Mouse (Mus musculus) hindbrain, embryonic 11.5 days (tissue): ENCODE measurements around the gene Aplf. TPM values are rescaled to one million over a fixed set of nuclear protein-coding genes. Genes with fewer than 3 reads are reported as not detected.
"Not testable (repeated sequence)": the region's sequence is repeated elsewhere in the genome, so short reads cannot be mapped to it uniquely, and the experiment has no call there.

Experiments
- ATAC-seq: fragments of 200-750 bp; cut with Nextera tagmentation; 2 replicates; pipeline ENCODE4 v1.8.0; 2017; ENCODE audit warnings: mild to moderate bottlenecking, moderate TSS enrichment, moderate library complexity; ENCODE audit not compliant: low FRiP score
- DNase-seq: peaks from one replicate; pipeline ENCODE4 v3.0.0-alpha.2; 2015; ENCODE audit warnings: low spot score
- H3K27ac ChIP-seq: fragments of 300-500 bp; sonication (generic); 2 replicates; pipeline ENCODE4 v1.5.1; 2014; ENCODE audit warnings: mild to moderate bottlenecking, low read depth, low read length
- H3K27me3 ChIP-seq: fragments of 300-500 bp; sonication (generic); 2 replicates; pipeline ENCODE4 v1.6.1; 2014; ENCODE audit warnings: mild to moderate bottlenecking, low read length, moderate library complexity, mixed read lengths; ENCODE audit not compliant: control insufficient read depth, insufficient read depth
- H3K36me3 ChIP-seq: fragments of 300-500 bp; sonication (generic); 2 replicates; pipeline ENCODE4 v1.6.1; 2014; ENCODE audit warnings: mild to moderate bottlenecking, low read length, moderate library complexity, mixed read lengths; ENCODE audit not compliant: control insufficient read depth, insufficient read depth
- H3K4me1 ChIP-seq: fragments of 300-500 bp; sonication (generic); replicated peaks from 2 replicates; pipeline ENCODE4 v1.6.1; 2014; ENCODE audit warnings: low read length, mixed read lengths; ENCODE audit not compliant: control insufficient read depth, insufficient read depth
- H3K4me2 ChIP-seq: fragments of 300-500 bp; sonication (generic); replicated peaks from 2 replicates; pipeline ENCODE4 v1.6.1; 2014; ENCODE audit warnings: mild to moderate bottlenecking, low read depth, low read length
- H3K4me3 ChIP-seq: fragments of 300-500 bp; sonication (generic); 2 replicates; pipeline ENCODE4 v1.5.1; 2014; ENCODE audit warnings: low read depth, low read length
- H3K9ac ChIP-seq: fragments of 300-500 bp; sonication (generic); 2 replicates; pipeline ENCODE4 v1.6.1; 2014; ENCODE audit warnings: low read depth, low read length
- H3K9me3 ChIP-seq: fragments of 300-500 bp; sonication (generic); 2 replicates; pipeline ENCODE4 v1.6.1; 2016; ENCODE audit warnings: low read length; ENCODE audit not compliant: control insufficient read depth
- WGBS: fragments of 180-500 bp; shearing (Covaris S2); extraction: QIAGEN DNeasy Blood & Tissue Kit; methylation state at CpG from one replicate; pipeline ENCODE4 v1.1.7; 2014; 5-methylcytosine and 5-hydroxymethylcytosine counted together
- polyA plus RNA-seq: library from polyadenylated mRNA; unstranded; fragments of >200 nt; fragmentation: Nextera tagmentation; extraction: Ambion mirVana; gene quantifications from 2 replicates; pipeline ENCODE4 v1.2.1, GENCODE M21; 2014

Gene Aplf
- polyA plus RNA-seq, 1 experiment from 2014 or later, result 15.7 TPM

GRCm38 (mm10) chr6:87653478-87653877 lies 18.5 kb downstream of the Aplf start:
- Histone ChIP-seq H3K4me2 (no peak overlapping the region), H3K27ac (no peak overlapping the region), H3K27me3 (no peaks in the 10 kb centered on the region), H3K4me1 (no peaks in the 10 kb centered on the region), H3K4me3 (no peak overlapping the region), H3K9ac (no peak overlapping the region), H3K36me3 (no peaks in the 10 kb centered on the region), H3K9me3 (no peaks in the 10 kb centered on the region)
- DNase-seq (no peak), ATAC-seq (no peak)
- 80% methylated on average over 3 of the region's 3 CpGs for WGBS

GRCm38 (mm10) chr6:87652670-87653069 lies 19.3 kb downstream of the Aplf start:
- no peaks in the 10 kb centered on the region for H3K4me1 ChIP-seq
- H3K36me3 ChIP-seq, result no peaks in the 10 kb centered on the region
- ATAC-seq, result no peak
- no peak overlapping the region for H3K4me2 ChIP-seq
- H3K4me3 ChIP-seq, result no peak overlapping the region
- WGBS, result 90% methylated on average over 9 of the region's 9 CpGs
- no peak overlapping the region for H3K27ac ChIP-seq
- DNase-seq, result no peak
- no peaks in the 10 kb centered on the region for H3K27me3 ChIP-seq
- no peaks in the 10 kb centered on the region for H3K9me3 ChIP-seq
- no peak overlapping the region for H3K9ac ChIP-seq

- no peak for ATAC-seq
- H3K4me1 ChIP-seq, result no peaks in the 10 kb centered on the region
- no peak overlapping the region for H3K9ac ChIP-seq
- no peaks in the 10 kb centered on the region for H3K36me3 ChIP-seq
- H3K4me2 ChIP-seq, result no peak overlapping the region
- no peaks in the 10 kb centered on the region for H3K27me3 ChIP-seq
- no peak overlapping the region for H3K27ac ChIP-seq
- WGBS, result 95% methylated on average over 5 of the region's 5 CpGs
- DNase-seq, result no peak
- no peak overlapping the region for H3K4me3 ChIP-seq
- no peaks in the 10 kb centered on the region for H3K9me3 ChIP-seq
These were observed 20.2 kb downstream of the Aplf start for GRCm38 (mm10) chr6:87651787-87652186.

GRCm38 (mm10) chr6:87638134-87638660 lies 33.8 kb downstream of the Aplf start:
- Histone ChIP-seq H3K4me1 (no peaks in the 10 kb centered on the region), H3K9me3 (no peaks in the 10 kb centered on the region), H3K4me3 (no peak overlapping the region), H3K36me3 (no peaks in the 10 kb centered on the region), H3K4me2 (no peak overlapping the region), H3K27me3 (peaks cover 2% of the 10 kb centered on the region; the same call in 1 of the 2 replicates), H3K9ac (no peak overlapping the region), H3K27ac (no peak overlapping the region)
- DNase-seq, result no peak
- ATAC-seq, result no peak
- WGBS, result 73% methylated on average over 11 of the region's 11 CpGs

GRCm38 (mm10) chr6:87632176-87632575 lies 39.8 kb downstream of the Aplf start:
- Histone ChIP-seq H3K9ac (no peak overlapping the region), H3K9me3 (no peaks in the 10 kb centered on the region), H3K4me2 (no peak overlapping the region), H3K27me3 (no peaks in the 10 kb centered on the region), H3K4me3 (no peak overlapping the region), H3K27ac (no peak overlapping the region), H3K4me1 (no peaks in the 10 kb centered on the region), H3K36me3 (no peaks in the 10 kb centered on the region)
- 85% methylated on average over 4 of the region's 4 CpGs for WGBS
- DNase-seq (no peak), ATAC-seq (no peak)

GRCm38 (mm10) chr6:87628936-87629335 lies 43.1 kb downstream of the Aplf start:
- WGBS, result 91% methylated on average over 11 of the region's 15 CpGs
- H3K27me3 ChIP-seq, H3K4me3 ChIP-seq, H3K36me3 ChIP-seq, H3K27ac ChIP-seq, H3K4me1 ChIP-seq, DNase-seq, H3K9ac ChIP-seq, ATAC-seq, H3K4me2 ChIP-seq, H3K9me3 ChIP-seq: not testable (repeated sequence)

GRCm38 (mm10) chr6:87623151-87623550 lies 48.8 kb downstream of the Aplf start:
- WGBS, result 91% methylated on average over 3 of the region's 3 CpGs
- Histone ChIP-seq H3K4me1 (no peaks in the 10 kb centered on the region), H3K36me3 (no peaks in the 10 kb centered on the region), H3K4me2 (no peak overlapping the region), H3K9me3 (no peaks in the 10 kb centered on the region), H3K27me3 (no peaks in the 10 kb centered on the region), H3K27ac (no peak overlapping the region), H3K9ac (no peak overlapping the region), H3K4me3 (no peak overlapping the region)
- DNase-seq (no peak), ATAC-seq (no peak)

- DNase-seq (no peak), ATAC-seq (no peak)
- H3K4me3 ChIP-seq, result no peak overlapping the region
- H3K4me1 ChIP-seq, result no peaks in the 10 kb centered on the region
- H3K27me3 ChIP-seq, result no peaks in the 10 kb centered on the region
- no peak overlapping the region for H3K9ac ChIP-seq
- WGBS, result 83% methylated on average over 3 of the region's 3 CpGs
- no peaks in the 10 kb centered on the region for H3K9me3 ChIP-seq
- no peak overlapping the region for H3K4me2 ChIP-seq
- H3K36me3 ChIP-seq, result no peaks in the 10 kb centered on the region
- no peak overlapping the region for H3K27ac ChIP-seq
These were observed 50.7 kb downstream of the Aplf start for GRCm38 (mm10) chr6:87621281-87621680.

- ATAC-seq, result no peak
- Histone ChIP-seq H3K27ac (no peak overlapping the region), H3K4me1 (no peaks in the 10 kb centered on the region), H3K4me3 (no peak overlapping the region), H3K27me3 (no peaks in the 10 kb centered on the region), H3K9ac (no peak overlapping the region), H3K4me2 (no peak overlapping the region), H3K36me3 (no peaks in the 10 kb centered on the region), H3K9me3 (no peaks in the 10 kb centered on the region)
- 74% methylated on average over 8 of the region's 8 CpGs for WGBS
- DNase-seq, result no peak
These were observed 54.0 kb downstream of the Aplf start for GRCm38 (mm10) chr6:87618021-87618420.
